Mouse (Mus musculus) mouse trophoblast stem cell (cell line): Measurements from ENCODE around the gene Ncapg.
"Not testable (repeated sequence)": the region's sequence is repeated elsewhere in the genome, so short reads cannot be mapped to it uniquely, and the experiment has no call there.

Experiments used
- in situ Hi-C, 2 experiments: fragments of 300-500 bp; cut with MseI, MboI; formaldehyde crosslinking; loops; 2 replicates in 1 of 2; 3 replicates in 1 of 2; pipeline ENCODE4 v1.15.1; 2025

Gene Ncapg

GRCm38 (mm10) chr5:45669598-45670279 is at the start of gene Ncapg:
TSS of gene Ncapg (plus strand) at chr5:45669919.
- in situ Hi-C loops: loop anchor here (5.0 to 10.0 kb wide), 4 partner anchors 135 to 197 kb away; no protein-coding TSS in a partner anchor

- in situ Hi-C loops: no loop called here
Measured at GRCm38 (mm10) chr5:45621511-45621910, 48.2 kb upstream of the Ncapg start.

DNA sequence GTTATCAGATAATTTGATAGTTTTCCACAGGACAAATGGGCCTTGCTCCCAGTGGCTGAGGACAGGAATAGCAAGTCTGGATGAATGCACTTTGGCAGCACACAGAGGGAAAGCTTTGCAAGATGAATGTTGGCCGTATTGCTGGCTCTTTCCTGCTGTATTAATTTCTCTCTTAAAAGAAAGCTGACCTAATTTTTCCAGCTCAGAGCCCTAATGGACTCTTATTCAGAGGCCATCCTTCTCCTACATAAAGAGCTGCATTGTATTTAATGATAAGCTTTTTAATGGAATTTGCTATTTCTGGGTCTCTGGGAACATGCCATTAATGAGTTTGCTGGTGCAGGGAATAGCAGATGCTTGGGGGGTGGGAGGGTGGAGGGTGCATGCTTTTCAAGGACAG is 41.9 kb upstream of the Ncapg start:
- in situ Hi-C loops: no loop called here

DNA sequence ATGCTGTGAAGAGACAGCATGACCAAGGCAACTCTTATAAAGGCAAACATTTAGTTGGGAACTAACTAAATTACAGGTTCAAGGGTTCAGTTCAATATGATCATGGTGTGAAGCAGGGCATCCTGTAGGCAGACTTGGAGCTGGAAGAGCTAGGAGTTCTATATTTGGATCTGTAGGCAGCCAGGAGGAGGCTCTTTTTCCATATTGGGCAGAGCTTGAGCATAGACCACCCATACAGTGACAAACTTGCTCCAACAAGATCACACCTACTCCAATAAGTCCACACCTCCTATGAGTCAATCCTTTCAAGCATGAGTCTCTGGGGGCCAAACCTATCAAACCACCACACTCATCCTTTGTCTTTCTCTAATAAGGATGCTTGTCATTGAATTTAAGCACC is 40.2 kb upstream of the Ncapg start:
- in situ Hi-C loops: no loop called here

- in situ Hi-C loops: no loop called here
Measured at GRCm38 (mm10) chr5:45638378-45638777, 31.3 kb upstream of the Ncapg start.

DNA sequence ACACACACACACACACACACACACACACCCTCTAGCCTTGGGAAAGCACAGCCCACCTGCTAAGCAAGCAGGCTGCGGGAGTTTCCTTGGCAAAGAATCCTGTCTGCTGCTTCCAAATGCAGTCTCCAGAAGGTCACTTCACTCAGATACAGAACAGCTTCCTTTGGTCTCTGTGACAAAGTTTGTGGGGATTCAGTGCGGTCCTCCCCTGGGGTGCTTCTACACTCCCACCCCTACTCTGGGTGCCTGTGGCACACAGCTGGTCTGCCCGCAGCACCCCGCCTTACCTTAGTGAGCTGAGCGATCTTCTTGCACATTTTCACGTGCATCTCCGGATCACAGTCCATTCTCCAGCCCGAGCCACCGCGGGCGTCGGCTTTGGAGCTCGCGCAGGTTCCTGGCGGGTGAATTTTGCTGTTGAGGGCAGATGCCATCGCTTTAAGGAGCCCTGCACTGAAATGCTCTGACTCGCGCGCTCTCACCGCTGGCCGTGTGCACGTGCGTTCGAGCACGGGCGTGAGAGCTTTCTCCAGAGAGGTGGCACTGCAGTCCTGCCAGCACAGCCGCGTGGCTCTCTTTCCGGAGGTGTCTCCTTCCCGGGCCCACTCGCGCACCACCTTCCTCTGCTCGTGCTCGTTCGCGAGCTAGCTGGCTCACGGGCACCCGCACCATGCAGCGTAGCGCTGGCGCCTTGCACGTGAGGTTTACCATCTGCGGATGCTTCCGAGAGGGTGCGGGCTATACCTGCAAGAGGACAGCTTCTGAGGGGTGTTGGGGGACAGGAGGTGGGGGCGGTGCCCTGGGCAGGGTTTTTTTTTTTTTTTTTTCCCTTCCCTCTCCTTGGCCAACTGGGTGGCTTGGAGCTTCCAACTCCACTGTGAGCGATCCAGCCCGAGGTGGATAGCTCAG is 30.7 kb upstream of the Ncapg start, which contains the start of gene Fam184b:
Fam184b (minus strand) TSS at position 809 of the 909 bp plus-strand sequence.
- in situ Hi-C loops: no loop called here

DNA sequence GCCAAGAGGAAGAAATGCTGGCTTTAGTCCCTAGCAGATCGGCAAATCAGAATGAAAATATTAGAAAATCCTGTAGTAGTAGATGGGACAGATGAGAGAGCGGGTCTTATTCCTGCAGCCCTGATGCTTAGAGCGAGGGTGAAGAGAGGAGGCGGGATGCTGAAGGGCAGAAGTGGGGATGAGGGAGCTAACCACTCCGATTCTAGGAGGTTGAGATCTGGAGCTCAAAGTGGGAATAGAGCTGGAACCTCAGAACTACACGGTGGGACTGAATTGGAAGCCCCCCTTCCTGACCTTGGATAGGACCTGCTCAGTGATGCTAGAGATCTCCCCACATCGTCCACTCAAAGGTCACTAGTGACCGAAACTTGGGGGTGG is 30.0 kb upstream of the Ncapg start:
- in situ Hi-C loops: no loop called here

- in situ Hi-C loops: no loop called here
Measured at GRCm38 (mm10) chr5:45651026-45651703, 18.6 kb upstream of the Ncapg start.

GRCm38 (mm10) chr5:45658406-45658805 is 11.3 kb upstream of the Ncapg start:
- in situ Hi-C loops: not testable (repeated sequence)

DNA sequence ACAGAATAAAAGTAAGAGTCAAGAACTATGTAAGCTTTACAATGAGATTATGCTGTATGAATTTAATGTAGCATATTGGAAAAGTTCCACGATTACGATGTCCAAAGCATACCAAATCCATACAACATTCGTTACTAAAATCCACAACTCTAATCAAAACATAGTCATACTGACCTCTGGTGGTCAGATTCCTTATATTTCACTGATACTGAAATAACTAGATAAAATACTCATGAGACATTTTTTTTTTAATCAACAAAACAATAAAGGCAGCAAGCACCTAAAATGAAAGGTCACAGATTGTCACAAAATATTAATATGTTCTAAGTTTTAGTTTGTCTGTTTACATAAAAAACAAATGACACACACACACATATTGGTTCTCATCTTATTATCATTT is 1.4 kb upstream of the Ncapg start:
- in situ Hi-C loops: loop anchor here (5.0 to 10.0 kb wide), 4 partner anchors 134 to 196 kb away; no protein-coding TSS in a partner anchor

- in situ Hi-C loops: loop anchor here (5.0 to 10.0 kb wide), 4 partner anchors 134 to 197 kb away; no protein-coding TSS in a partner anchor
Measured at GRCm38 (mm10) chr5:45668831-45669230, 888 bp upstream of the Ncapg start.

DNA sequence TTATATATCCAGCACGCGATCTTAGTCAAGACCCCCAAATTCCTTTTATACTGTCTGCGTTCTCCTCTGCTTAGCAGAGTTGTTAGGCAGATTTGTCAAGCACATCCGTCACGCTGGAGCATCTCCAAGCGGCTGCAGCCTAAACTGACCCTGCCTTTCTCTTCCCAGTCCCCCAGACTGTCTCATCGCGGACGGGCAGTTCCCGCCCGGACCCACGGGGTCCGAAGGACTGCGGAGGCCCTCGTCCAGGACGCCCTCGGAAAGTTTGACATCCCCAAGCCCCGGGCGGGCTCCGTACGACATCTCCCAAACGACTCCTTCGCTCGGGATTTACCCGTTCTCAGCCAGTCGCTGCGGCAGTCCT is 503 bp upstream of the Ncapg start:
- in situ Hi-C loops: loop anchor here (5.0 to 10.0 kb wide), 4 partner anchors 134 to 197 kb away; no protein-coding TSS in a partner anchor

DNA sequence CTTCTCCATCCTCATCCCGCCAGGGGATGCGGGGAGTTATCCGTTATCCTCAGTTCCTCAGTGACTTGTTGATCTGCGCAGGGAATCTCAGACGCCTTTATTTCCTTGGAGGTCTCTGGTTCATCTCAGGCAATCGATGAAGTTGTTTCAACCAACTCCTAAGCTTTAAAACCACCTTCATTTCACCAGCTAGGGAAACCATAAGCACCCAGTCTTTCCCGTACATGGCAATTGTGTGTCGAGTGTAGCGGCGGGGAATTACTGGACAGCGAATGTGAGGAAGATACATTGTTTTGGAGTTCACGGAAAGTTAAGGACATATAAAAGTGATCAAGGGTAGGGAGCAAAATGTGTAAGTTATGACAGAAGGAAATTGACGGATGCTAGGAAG is 556 bp downstream of the Ncapg start:
- in situ Hi-C loops: no loop called here

GRCm38 (mm10) chr5:45670894-45671494 is 1.3 kb downstream of the Ncapg start:
- in situ Hi-C loops: no loop called here

- in situ Hi-C loops: no loop called here
Measured at GRCm38 (mm10) chr5:45675032-45675431, 5.3 kb downstream of the Ncapg start.

GRCm38 (mm10) chr5:45677639-45678038 is 7.9 kb downstream of the Ncapg start:
- in situ Hi-C loops: no loop called here

GRCm38 (mm10) chr5:45679955-45680354 is 10.2 kb downstream of the Ncapg start:
- in situ Hi-C loops: no loop called here

- in situ Hi-C loops: no loop called here
Measured at GRCm38 (mm10) chr5:45683388-45683787, 13.7 kb downstream of the Ncapg start.

GRCm38 (mm10) chr5:45685243-45685642 is 15.5 kb downstream of the Ncapg start:
- in situ Hi-C loops: no loop called here

GRCm38 (mm10) chr5:45686223-45686622 is 16.5 kb downstream of the Ncapg start:
- in situ Hi-C loops: no loop called here

GRCm38 (mm10) chr5:45689152-45689551 is 19.4 kb downstream of the Ncapg start:
- in situ Hi-C loops: no loop called here

DNA sequence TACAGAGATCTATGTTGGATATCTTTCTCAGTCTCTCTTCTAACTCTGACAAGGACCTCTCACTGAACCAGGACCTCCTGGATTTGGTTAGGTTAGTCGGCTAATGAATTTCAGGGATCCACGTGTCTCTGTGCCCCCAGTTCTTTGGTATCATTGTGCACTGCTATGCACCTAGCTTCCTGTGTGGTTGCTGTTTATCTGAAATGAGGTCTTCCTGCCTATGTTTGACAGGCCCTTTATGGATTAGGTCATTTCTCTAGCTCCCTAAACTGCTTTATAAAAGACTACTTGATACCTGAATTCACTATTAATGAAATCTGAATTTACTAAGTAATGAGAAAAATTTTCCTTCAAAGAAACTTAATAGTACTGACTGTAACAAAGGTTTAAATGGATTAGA is 21.1 kb downstream of the Ncapg start:
- in situ Hi-C loops: no loop called here
